Mouse (Mus musculus) right cerebral cortex, postnatal 25 days (tissue): Measurements from ENCODE around the gene Xndc1.
"Not testable (repeated sequence)": the region's sequence is repeated elsewhere in the genome, so short reads cannot be mapped to it uniquely, and the experiment has no call there.

ENCODE experiments used
- DNase-seq: peaks from one replicate; pipeline ENCODE4 v3.0.0; 2022

Gene Xndc1

GRCm38 (mm10) chr7:102065046-102065891 is at the start of gene Xndc1, which contains the start of the genes Rnf121 and Xntrpc:
Xndc1 (plus strand) TSS chr7:102065511.
Rnf121 (minus strand) TSS chr7:102065469.
Xntrpc (plus strand) TSS chr7:102065713.
- DNase-seq: peak; percentile 96

DNA sequence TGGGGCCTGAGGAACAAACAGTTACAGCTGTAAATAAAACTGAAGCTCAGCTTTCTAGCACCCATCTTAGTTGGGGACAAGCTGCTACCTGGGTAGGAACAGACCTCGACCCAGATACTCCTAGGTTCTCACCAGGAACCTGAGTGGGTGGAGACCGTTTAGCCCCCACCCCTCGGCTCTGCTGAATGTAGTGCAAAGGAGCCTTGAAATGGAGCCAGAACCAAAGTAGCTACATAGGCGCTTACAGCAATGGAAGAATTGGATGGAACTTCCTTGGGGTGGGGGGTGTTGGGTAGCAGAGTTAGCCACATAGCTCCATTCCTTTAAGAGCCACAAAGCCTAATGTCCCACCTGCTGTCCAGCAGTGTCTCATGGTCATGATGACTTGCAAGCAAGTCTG is 48.4 kb upstream of the Xndc1 start:
- no peak for DNase-seq

GRCm38 (mm10) chr7:102017452-102017851 is 47.9 kb upstream of the Xndc1 start:
- no peak for DNase-seq

- DNase-seq: no peak
Observed at GRCm38 (mm10) chr7:102018034-102018433, 47.3 kb upstream of the Xndc1 start.

GRCm38 (mm10) chr7:102018590-102018989 is 46.7 kb upstream of the Xndc1 start, which contains the start of gene Il18bp:
Il18bp (minus strand) TSS chr7:102018690.
- DNase-seq: no peak

DNA sequence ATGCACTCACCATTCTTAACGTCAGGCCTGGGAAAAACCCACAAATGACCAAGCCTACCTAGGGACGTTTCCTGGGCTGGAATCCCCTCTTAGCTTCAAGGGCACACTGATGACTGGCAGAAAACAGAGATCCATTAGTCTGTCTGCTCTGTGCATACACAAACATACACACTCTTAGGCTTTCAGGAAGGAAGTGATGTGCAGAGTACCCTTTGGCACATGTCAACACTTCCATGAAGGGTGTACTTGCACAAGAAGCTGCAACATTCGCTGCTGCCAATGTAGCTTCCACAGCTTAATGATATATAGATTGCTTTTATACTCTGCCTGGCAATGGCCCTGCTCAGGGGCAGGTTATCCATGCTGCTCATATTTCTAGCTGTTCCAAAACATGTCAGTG is 45.9 kb upstream of the Xndc1 start:
- no peak for DNase-seq

DNA sequence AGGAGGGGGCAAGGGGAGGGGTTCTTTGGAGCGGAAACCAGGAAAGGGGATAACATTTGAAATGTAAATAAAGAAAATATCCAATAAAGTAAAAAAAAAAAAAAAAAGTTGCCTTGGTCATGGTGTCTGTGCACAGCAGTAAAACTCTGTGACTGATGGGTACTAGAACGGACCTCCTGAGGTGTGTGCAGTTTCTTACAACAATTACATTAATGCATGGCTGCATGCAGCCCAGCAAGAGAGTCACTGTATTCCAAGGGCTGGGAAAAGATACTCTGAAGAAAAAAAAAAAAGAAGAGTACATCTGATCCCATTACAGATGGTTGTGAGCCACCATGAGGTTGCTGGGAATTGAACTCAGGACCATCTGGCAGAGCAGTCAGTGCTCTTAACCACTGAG is 44.4 kb upstream of the Xndc1 start:
- DNase-seq: not testable (repeated sequence)

- no peak for DNase-seq
Observed at GRCm38 (mm10) chr7:102023821-102024220, 41.5 kb upstream of the Xndc1 start.

DNA sequence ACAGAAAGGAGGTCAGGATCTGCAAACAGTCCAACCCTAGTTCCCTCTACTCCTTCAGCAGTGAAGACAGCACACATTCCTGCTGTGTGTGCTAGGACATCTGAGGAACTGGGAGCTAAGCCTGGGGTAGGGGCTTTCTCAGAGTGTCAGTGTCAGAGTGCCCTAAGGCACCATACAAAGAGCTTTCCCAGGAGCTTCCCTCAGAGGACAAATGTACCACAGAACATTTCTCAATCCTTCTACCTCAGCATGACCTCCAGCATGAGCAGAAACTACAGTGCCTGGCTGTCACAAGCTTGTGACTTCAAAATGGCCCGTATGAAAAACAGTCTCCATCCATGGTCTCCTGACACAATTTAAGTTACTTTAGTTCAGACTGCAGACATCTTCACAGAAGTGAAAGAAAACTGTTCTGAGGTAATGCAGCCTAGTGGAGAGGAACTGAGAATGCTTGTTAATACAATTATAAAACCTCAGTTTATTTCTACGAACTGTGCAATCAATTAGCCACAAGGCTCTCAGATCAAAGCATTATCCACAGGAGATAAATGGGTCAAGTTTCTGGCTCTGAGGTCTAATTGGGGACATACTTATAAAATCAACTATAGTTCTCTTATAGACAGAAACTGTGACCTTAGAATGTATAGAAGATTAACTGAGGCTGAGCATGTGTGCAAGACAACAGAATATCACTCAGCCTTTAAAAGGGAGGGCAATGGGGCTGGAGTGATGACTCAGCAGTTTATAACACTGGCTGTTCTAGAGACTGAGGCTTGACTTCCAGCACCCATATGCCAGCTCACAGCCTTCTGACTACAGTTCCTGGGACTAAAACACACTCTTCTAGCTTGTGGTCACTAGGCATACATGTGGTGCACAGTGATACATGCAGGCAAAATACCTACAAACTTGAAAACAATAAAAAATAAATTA is 39.9 kb upstream of the Xndc1 start:
- DNase-seq: no peak

- DNase-seq: no peak
Observed at GRCm38 (mm10) chr7:102034904-102035303, 30.4 kb upstream of the Xndc1 start.

- no peak for DNase-seq
Observed at GRCm38 (mm10) chr7:102035534-102035933, 29.8 kb upstream of the Xndc1 start.

DNA sequence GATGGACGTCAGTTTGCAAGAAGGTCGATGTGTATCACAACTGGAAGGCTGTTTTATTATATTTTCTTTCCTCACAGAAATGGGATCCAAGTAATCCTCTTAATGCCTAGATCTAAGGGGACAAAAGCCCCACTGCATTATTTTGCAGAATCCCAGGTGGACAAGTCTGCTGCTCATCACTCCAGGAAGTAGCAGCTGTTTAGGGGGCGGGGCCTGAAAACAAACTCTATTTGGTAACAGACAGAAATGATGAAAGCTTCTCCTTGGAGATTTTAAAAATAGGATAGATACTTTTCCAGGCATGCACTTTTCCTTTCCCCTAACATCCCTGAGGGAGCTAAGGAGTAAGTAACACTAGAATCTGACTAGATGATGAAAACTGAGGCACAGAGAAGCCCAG is 28.0 kb upstream of the Xndc1 start:
- no peak for DNase-seq

DNA sequence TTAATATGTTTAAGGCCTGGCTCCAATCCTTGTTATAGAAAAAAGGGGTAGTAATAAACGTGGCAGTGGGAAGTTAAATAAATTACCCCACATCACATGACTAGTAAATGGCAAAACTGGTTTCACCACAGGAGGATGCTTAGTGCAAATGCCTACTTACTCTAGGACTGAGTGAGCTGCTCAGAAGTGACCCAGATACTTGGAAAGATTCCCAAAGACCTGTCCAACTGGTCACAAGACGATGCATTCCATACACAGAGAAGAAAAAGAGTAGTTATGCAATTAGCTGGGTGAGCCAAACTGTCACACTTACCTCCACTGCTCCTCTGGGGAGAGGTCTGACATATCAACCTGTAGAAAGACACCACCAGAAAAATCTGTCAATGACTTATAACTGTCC is 23.0 kb upstream of the Xndc1 start:
- no peak for DNase-seq

DNA sequence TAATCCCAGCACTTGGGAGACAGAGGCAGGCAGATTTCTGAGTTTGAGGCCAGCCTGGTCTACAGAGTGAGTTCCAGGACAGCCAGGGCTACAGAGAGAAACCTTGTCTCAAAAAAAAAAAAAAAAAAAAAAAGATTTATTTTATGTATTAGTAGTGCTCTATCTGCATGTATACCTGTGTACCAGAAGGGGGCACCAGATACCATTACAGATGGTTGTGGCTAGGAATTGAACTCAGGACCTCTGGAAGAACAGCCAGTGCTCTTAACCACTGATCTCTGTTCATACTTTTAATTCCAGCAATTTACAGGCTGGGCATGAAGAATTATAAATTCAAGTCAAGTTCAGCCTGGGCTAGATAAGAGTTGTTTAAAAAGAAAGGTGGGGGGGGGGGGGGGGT is 16.8 kb upstream of the Xndc1 start:
- DNase-seq: not testable (repeated sequence)

DNA sequence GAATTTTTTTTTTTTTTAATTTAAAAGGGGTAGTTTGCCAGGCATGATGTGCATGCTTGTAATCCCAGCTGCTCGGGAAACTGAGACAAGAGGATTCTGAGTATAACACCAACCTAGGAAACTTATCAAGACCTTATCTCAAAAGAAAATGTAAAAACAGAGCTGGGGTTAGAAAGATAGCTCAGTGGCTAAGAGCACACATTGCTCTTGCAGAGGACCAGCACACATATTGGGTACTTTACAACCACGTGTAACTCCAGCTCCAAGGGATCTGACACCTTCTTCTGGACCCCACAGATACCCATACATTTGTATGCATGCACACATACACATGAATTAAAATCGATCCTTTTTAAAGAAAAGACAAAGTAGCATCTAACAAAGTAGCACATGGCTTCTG is 4.0 kb upstream of the Xndc1 start:
- no peak for DNase-seq

- no peak for DNase-seq
Observed at GRCm38 (mm10) chr7:102062203-102062602, 3.1 kb upstream of the Xndc1 start.

- DNase-seq: no peak
Observed at GRCm38 (mm10) chr7:102063891-102064290, 1.4 kb upstream of the Xndc1 start.

DNA sequence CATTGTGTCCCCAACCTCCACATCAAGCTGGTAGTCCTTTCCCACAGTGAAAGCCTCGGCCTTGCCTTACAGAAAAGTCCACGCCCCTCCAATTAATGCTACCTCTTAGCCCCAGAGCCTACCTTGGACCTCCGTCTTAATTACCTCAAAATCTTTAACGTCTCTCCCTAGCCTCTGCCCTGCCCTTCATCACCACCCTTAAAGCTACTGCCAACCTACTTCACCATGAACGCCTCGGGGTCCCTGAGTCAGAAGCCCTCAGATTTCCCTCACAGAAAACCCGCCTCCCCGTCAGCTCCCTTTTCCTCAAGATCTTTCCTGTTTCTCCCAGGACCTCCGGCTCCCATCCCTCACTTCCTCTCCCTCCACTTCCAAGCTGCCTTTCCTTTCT is 661 bp upstream of the Xndc1 start:
- DNase-seq: no peak

DNA sequence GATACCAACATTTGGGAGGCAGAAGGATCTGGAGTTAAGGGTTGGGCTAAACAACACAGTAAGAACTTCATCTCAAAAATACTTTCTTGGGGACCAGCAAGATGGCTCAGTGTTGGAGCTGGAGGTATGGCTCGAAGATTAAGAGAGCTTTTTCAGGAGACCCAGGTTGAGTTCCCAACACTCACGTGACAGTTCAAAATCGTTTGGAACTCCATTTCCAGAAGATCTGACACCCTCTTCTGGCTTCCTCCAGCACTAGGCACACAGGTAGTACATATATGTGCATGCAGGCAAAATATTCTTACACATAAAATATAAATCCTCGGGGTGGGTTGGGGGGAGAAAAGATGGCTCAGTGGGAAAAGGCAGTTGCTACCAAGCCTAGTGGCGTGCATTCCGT is 1.1 kb downstream of the Xndc1 start:
- DNase-seq: no peak

DNA sequence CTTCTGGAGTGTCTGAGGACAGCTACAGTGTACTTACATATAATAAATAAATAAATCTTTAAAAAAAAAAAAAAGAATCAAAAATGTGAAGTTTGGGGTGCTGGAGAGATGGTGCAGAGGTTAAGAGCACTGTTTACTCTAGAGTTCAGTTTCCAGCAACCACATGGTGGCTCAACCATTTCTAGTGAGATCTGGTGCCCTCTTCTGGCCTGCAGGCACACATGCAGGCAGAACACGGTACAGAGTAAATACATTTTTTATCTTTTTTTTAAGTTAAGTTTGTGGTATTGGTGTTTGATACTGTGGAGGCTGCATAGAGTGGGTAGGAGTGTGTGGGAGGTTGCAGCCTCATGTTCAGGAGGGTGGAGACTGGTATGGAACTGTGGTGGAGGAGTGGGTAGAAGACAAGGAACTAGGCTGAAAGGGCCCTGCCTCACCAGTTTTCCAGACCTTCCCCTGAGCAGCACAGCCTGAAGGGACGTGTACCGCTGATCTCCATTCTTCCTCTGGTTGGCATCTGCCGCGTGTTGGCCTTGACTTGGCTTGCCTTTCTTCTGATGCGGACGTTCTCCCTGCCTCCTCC is 11.5 kb downstream of the Xndc1 start:
- DNase-seq: no peak

- no peak for DNase-seq
Observed at GRCm38 (mm10) chr7:102078517-102078916, 13.2 kb downstream of the Xndc1 start.

GRCm38 (mm10) chr7:102080311-102080710 is 15.0 kb downstream of the Xndc1 start:
- no peak for DNase-seq

- DNase-seq: no peak
Observed at GRCm38 (mm10) chr7:102081784-102082183, 16.5 kb downstream of the Xndc1 start.
